Mouse (Mus musculus) thymus, postnatal 36 days (tissue): ENCODE results near the gene Scaf1.

Experiments
- DNase-seq, 2 experiments: peaks; one replicate each; pipeline ENCODE4 v3.0.0; 2022; ENCODE audit warnings: mixed read lengths in 2 of 2

Scaf1 gene

GRCm38 (mm10) chr7:45013366-45014095 is 2.6 kb downstream of the Scaf1 start:
- DNase-seq, result no peak

GRCm38 (mm10) chr7:45012824-45013223 is 3.3 kb downstream of the Scaf1 start:
- DNase-seq, result no peak

- no peak for DNase-seq
Observed at GRCm38 (mm10) chr7:45012011-45012410, 4.2 kb downstream of the Scaf1 start.

- no peak for DNase-seq
Observed at GRCm38 (mm10) chr7:45008411-45008810, 7.8 kb downstream of the Scaf1 start.

GRCm38 (mm10) chr7:45007846-45008245 is 8.3 kb downstream of the Scaf1 start:
- DNase-seq, result no peak

- DNase-seq, result no peak
Observed at GRCm38 (mm10) chr7:45007141-45007540, 9.0 kb downstream of the Scaf1 start.

GRCm38 (mm10) chr7:45006503-45006902 is 9.7 kb downstream of the Scaf1 start:
- no peak for DNase-seq

- DNase-seq, result no peak
Observed at GRCm38 (mm10) chr7:45005321-45005992, 10.7 kb downstream of the Scaf1 start.

- DNase-seq, result no peak
Observed at GRCm38 (mm10) chr7:45004546-45004945, 11.6 kb downstream of the Scaf1 start.

GRCm38 (mm10) chr7:45002440-45002839 is 13.7 kb downstream of the Scaf1 start:
- DNase-seq, result no peak

- DNase-seq, result no peak
Observed at GRCm38 (mm10) chr7:45000539-45001114, 15.5 kb downstream of the Scaf1 start.

GRCm38 (mm10) chr7:44999753-45000152 is 16.4 kb downstream of the Scaf1 start:
- no peak for DNase-seq

GRCm38 (mm10) chr7:44998501-44998955 is 17.6 kb downstream of the Scaf1 start, which contains the start of gene Bcl2l12:
Gene Bcl2l12 (minus strand): TSS chr7:44998712.
- peak; percentile 22 to 34 for DNase-seq

- DNase-seq, result no peak
Observed at GRCm38 (mm10) chr7:44997940-44998428, 18.2 kb downstream of the Scaf1 start.

GRCm38 (mm10) chr7:44997231-44997939 is 18.8 kb downstream of the Scaf1 start, which contains the start of gene Irf3:
Gene Irf3 (plus strand): TSS chr7:44997648.
- DNase-seq, result peak; percentile 96

- peak in 1 of 2 experiments; percentile 25 for DNase-seq
Observed at GRCm38 (mm10) chr7:44996672-44997071, 19.5 kb downstream of the Scaf1 start.

GRCm38 (mm10) chr7:44986879-44987718 is 29.1 kb downstream of the Scaf1 start:
- peak in 1 of 2 experiments; percentile 42 for DNase-seq

- peak; percentile 97 to 99 for DNase-seq
Observed at GRCm38 (mm10) chr7:44986192-44986878, 29.8 kb downstream of the Scaf1 start, which contains the start of gene Prmt1. Gene Prmt1 (minus strand): TSS chr7:44986568.

GRCm38 (mm10) chr7:44985595-44986191 is 30.5 kb downstream of the Scaf1 start:
- DNase-seq, result peak; percentile 60 to 77

GRCm38 (mm10) chr7:44984833-44985164 is 31.4 kb downstream of the Scaf1 start:
- DNase-seq, result no peak
